Mouse (Mus musculus): ENCODE data around the gene Ddi1. TPM values are rescaled to one million over a fixed set of nuclear protein-coding genes. Genes with fewer than 3 reads are reported as not detected.
A peak's percentile ranks its signal among the peaks of the same experiment; 100 is the strongest.

The Ddi1 gene
- 0.03 and 0.11 TPM in 2 replicates for polyA plus RNA-seq (2014; fragmentation: Nextera tagmentation; extraction: Ambion mirVana)

DNA sequence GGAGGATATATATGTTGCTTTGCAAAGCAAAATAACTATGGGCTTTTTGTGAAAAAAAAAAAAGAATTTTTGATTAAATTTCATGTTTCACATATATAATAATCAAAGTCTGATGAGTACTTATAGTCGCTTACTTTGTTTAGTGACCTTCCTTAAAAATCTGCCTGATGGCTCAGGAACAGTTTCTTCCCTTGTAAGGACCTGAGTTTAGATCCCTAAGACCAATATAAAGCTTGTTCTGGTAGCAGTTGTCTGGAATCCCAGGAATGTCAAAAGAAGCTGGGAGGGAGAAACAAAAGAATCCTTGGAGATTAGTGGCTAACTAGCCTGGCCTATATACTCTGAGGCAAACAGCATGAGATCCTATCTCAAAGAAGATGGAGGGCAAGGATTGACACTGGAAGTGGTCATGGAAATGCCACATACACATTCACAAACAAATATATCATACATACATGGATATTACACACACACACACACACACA is at the start of gene Ddi1:
Gene Ddi1 (minus strand): TSS at position 51 of the 485 bp plus-strand sequence.
- Histone ChIP-seq H3K27ac (ENCODE audit: low read depth, low read length) (no peak within 1 kb of the TSS), H3K36me3 (ENCODE audit: control insufficient read depth, insufficient read depth, low read length) (no peaks in the 10 kb centered on the region), H3K4me3 (ENCODE audit: low read depth, low read length) (no peak within 1 kb of the TSS), H3K4me1 (replicated peaks; ENCODE audit: control insufficient read depth, insufficient read depth, low read length) (no peaks in the 10 kb centered on the region), H3K9ac (ENCODE audit: low read depth, low read length) (no peak within 1 kb of the TSS), H3K9me3 (ENCODE audit: control insufficient read depth, low read length) (no peaks in the 10 kb centered on the region), H3K27me3 (replicated peaks; ENCODE audit: control insufficient read depth, insufficient read depth, low read length) (no peaks in the 10 kb centered on the region), H3K4me2 (no peak within 1 kb of the TSS)
- WGBS, result 66% methylated on average over 1 of the region's 1 CpGs
- ATAC-seq (replicated peaks; ENCODE audit: low FRiP score) (no peak), DNase-seq (ENCODE audit: low spot score) (no peak)

DNA sequence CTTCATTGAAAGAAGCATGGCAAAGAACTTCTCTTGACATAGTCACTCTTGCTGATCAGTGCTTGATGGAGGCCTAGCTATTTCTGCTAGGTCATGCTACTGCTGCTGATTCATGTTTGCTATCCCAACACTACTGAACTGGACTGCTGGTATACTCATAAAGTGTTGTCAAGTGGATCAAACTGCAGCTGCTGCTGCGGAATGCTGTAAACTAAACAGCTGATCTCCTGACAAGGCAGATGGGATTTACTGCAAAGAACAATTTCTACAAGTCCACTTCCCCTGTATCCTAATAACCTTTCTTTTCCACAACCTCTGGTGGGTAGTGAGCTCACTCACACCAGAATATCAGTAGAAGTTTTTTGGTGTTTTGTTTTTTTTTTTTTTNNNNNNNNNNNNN is 47.5 kb upstream of the Ddi1 start:
- DNase-seq (ENCODE audit: low spot score), result no peak
- H3K4me1 ChIP-seq (replicated peaks; ENCODE audit: control insufficient read depth, insufficient read depth, low read length), result no peaks in the 10 kb centered on the region
- H3K4me2 ChIP-seq, result no peak overlapping the region
- H3K27ac ChIP-seq (ENCODE audit: low read depth, low read length), result no peak overlapping the region
- 86% methylated on average over 1 of the region's 1 CpGs for WGBS
- no peaks in the 10 kb centered on the region for H3K27me3 ChIP-seq (replicated peaks; ENCODE audit: control insufficient read depth, insufficient read depth, low read length)
- no peak overlapping the region for H3K4me3 ChIP-seq (ENCODE audit: low read depth, low read length)
- H3K9ac ChIP-seq (ENCODE audit: low read depth, low read length), result no peak overlapping the region
- no peaks in the 10 kb centered on the region for H3K36me3 ChIP-seq (ENCODE audit: control insufficient read depth, insufficient read depth, low read length)
- H3K9me3 ChIP-seq (ENCODE audit: control insufficient read depth, low read length), result no peaks in the 10 kb centered on the region
- no peak for ATAC-seq (replicated peaks; ENCODE audit: low FRiP score)

DNA sequence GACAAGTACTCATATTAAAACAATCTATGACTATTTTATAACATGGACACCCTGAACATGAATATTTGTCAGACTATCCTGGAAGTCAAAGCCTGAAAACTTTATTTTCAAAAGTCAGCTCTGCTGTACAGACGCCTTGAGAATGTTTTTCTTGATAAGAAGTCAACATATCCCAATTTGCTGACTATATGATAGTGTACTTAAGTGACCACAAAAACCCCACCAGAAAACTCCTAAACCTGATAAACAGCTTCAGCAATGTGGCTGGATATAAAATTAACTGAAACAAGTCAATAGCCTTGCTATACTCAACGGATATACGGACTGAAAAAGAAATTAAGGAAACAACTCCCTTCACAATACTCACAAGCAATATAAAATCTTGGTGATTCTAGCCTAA is 36.2 kb upstream of the Ddi1 start:
- no peaks in the 10 kb centered on the region for H3K27me3 ChIP-seq (replicated peaks; ENCODE audit: control insufficient read depth, insufficient read depth, low read length)
- no peak overlapping the region for H3K4me3 ChIP-seq (ENCODE audit: low read depth, low read length)
- no peaks in the 10 kb centered on the region for H3K4me1 ChIP-seq (replicated peaks; ENCODE audit: control insufficient read depth, insufficient read depth, low read length)
- H3K9ac ChIP-seq (ENCODE audit: low read depth, low read length), result no peak overlapping the region
- H3K27ac ChIP-seq (ENCODE audit: low read depth, low read length), result no peak overlapping the region
- ATAC-seq (replicated peaks; ENCODE audit: low FRiP score), result peak; percentile 75
- H3K4me2 ChIP-seq, result no peak overlapping the region
- H3K9me3 ChIP-seq (ENCODE audit: control insufficient read depth, low read length), result no peaks in the 10 kb centered on the region
- WGBS, result 52% methylated on average over 3 of the region's 3 CpGs
- no peaks in the 10 kb centered on the region for H3K36me3 ChIP-seq (ENCODE audit: control insufficient read depth, insufficient read depth, low read length)
- no peak for DNase-seq (ENCODE audit: low spot score)

DNA sequence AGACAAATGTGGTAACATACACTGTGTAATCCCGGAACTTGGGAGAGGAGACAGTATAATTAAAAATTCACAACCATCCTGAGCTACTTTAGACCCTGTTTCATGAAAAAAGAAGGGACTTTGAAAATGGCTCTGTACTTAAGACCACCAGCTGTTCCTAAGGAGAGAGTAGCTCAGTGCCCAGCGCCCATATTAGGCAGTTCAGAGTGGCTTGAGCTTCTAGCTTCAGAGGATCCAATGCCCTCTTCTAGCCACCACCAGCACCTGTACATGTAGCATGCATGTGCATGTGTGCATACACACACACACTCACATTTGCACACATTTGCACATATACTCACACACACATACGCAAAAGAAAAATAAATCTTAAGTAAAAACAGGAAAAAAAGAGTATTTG is 34.9 kb upstream of the Ddi1 start:
- ATAC-seq (replicated peaks; ENCODE audit: low FRiP score) (no peak), DNase-seq (ENCODE audit: low spot score) (no peak)
- 87% methylated on average over 3 of the region's 3 CpGs for WGBS

DNA sequence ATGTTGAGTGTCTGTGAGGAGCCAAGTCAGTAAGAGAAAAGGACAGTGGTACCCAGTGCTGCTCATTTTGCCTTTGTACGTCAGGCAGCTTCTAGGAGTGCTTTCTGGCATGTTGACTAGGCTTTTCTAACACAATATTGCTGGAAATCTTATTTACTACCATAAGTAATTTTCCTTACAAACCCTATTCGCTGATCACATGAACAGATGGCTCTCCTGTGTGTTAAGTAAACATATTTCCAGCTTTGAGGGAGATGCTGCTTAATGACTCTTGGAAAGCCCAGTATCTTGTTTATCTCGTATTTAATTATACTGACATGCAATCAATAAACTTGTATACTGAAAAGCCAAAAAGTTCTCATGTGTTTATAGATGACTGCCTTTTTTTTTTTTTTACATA is 32.4 kb upstream of the Ddi1 start:
- DNase-seq (ENCODE audit: low spot score) (no peak), ATAC-seq (replicated peaks; ENCODE audit: low FRiP score) (no peak)
- Histone ChIP-seq H3K4me3 (ENCODE audit: low read depth, low read length) (no peak overlapping the region), H3K27ac (ENCODE audit: low read depth, low read length) (no peak overlapping the region), H3K27me3 (replicated peaks; ENCODE audit: control insufficient read depth, insufficient read depth, low read length) (no peaks in the 10 kb centered on the region), H3K9ac (ENCODE audit: low read depth, low read length) (no peak overlapping the region), H3K4me2 (no peak overlapping the region), H3K4me1 (replicated peaks; ENCODE audit: control insufficient read depth, insufficient read depth, low read length) (no peaks in the 10 kb centered on the region), H3K9me3 (ENCODE audit: control insufficient read depth, low read length) (no peaks in the 10 kb centered on the region), H3K36me3 (ENCODE audit: control insufficient read depth, insufficient read depth, low read length) (no peaks in the 10 kb centered on the region)
- WGBS, result 80% methylated on average over 3 of the region's 3 CpGs

More for the DNA sequence above, 34.9 kb upstream of the Ddi1 start:
- no peaks in the 10 kb centered on the region for H3K36me3 ChIP-seq (ENCODE audit: control insufficient read depth, insufficient read depth, low read length)
- no peak overlapping the region for H3K27ac ChIP-seq (ENCODE audit: low read depth, low read length)
- no peaks in the 10 kb centered on the region for H3K4me1 ChIP-seq (replicated peaks; ENCODE audit: control insufficient read depth, insufficient read depth, low read length)
- no peaks in the 10 kb centered on the region for H3K9me3 ChIP-seq (ENCODE audit: control insufficient read depth, low read length)
- no peak overlapping the region for H3K9ac ChIP-seq (ENCODE audit: low read depth, low read length)
- no peak overlapping the region for H3K4me2 ChIP-seq
- H3K4me3 ChIP-seq (ENCODE audit: low read depth, low read length), result no peak overlapping the region
- no peaks in the 10 kb centered on the region for H3K27me3 ChIP-seq (replicated peaks; ENCODE audit: control insufficient read depth, insufficient read depth, low read length)

DNA sequence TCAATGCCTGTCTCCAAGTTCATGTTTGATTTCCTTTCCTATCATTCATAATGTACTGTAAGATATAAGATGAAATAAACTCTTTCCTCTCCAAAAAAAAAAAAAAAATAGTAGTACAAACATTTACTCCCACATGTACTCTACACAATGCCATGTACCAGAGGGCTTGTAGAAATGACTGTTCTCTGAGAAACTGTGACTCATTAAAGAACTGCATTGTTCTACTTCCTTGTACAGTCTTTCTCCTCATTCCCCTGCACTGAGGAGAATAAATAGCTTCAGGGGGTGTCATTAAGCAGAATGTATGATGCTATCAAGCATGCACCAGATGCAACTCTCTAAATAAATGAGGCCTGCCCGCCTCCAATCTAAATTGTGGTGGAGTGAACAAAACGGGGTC is 28.9 kb upstream of the Ddi1 start:
- Histone ChIP-seq H3K9ac (ENCODE audit: low read depth, low read length) (no peak overlapping the region), H3K4me2 (no peak overlapping the region), H3K36me3 (ENCODE audit: control insufficient read depth, insufficient read depth, low read length) (no peaks in the 10 kb centered on the region), H3K4me1 (replicated peaks; ENCODE audit: control insufficient read depth, insufficient read depth, low read length) (no peaks in the 10 kb centered on the region), H3K4me3 (ENCODE audit: low read depth, low read length) (no peak overlapping the region), H3K9me3 (ENCODE audit: control insufficient read depth, low read length) (no peaks in the 10 kb centered on the region), H3K27ac (ENCODE audit: low read depth, low read length) (no peak overlapping the region), H3K27me3 (replicated peaks; ENCODE audit: control insufficient read depth, insufficient read depth, low read length) (no peaks in the 10 kb centered on the region)
- WGBS, result 74% methylated on average over 2 of the region's 2 CpGs
- no peak for ATAC-seq (replicated peaks; ENCODE audit: low FRiP score)
- DNase-seq (ENCODE audit: low spot score), result no peak

DNA sequence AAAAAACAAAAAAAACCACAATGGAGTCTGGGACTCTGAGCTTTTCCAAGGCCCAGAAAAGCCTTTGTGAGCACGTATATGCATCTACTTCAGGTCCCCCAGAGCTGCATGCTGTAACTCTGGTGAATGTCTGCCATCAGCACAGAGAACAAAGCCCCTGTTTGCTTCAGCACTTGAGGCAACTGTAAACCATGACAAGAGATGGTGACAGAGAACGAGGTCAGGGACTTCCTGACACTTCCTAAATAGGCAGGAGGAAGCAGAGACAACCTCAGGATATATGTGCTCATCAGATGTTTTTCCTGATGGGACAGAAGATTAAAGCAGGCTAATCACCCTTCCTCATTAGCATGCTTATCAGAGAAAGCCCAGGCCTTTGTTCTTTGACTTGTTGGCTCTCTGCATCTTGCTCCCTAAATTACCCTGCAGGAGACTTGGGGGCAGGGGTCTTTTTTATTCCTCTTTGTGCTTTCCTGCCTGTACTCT is 19.6 kb upstream of the Ddi1 start:
- H3K36me3 ChIP-seq (ENCODE audit: control insufficient read depth, insufficient read depth, low read length), result no peaks in the 10 kb centered on the region
- H3K27me3 ChIP-seq (replicated peaks; ENCODE audit: control insufficient read depth, insufficient read depth, low read length), result no peaks in the 10 kb centered on the region
- no peak for ATAC-seq (replicated peaks; ENCODE audit: low FRiP score)
- no peak overlapping the region for H3K4me2 ChIP-seq
- no peak overlapping the region for H3K4me3 ChIP-seq (ENCODE audit: low read depth, low read length)
- H3K9me3 ChIP-seq (ENCODE audit: control insufficient read depth, low read length), result no peaks in the 10 kb centered on the region
- no peak overlapping the region for H3K9ac ChIP-seq (ENCODE audit: low read depth, low read length)
- 9% methylated on average over 2 of the region's 2 CpGs for WGBS
- DNase-seq (ENCODE audit: low spot score), result no peak
- no peaks in the 10 kb centered on the region for H3K4me1 ChIP-seq (replicated peaks; ENCODE audit: control insufficient read depth, insufficient read depth, low read length)
- no peak overlapping the region for H3K27ac ChIP-seq (ENCODE audit: low read depth, low read length)

DNA sequence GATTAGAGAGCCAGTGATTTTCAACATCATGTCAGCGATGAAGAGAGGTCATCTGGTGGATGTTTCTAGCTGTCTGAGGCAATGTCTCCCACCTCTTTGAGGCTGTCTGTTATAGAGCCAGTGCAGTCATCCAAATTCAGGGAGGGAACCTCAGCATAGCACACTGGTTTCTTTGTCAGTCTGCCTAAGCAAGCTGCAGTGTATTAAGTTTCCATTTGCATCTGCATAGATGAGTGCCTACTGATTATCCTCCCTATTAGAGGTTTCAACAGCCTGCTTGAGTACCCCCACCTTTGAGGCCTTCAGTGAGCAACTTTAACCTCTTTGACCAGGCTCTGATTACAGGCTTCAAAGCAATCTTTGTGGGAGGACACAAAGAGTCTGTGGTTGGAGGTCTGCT is 17.1 kb upstream of the Ddi1 start:
- DNase-seq (ENCODE audit: low spot score) (no peak), ATAC-seq (replicated peaks; ENCODE audit: low FRiP score) (no peak)
- Histone ChIP-seq H3K9ac (ENCODE audit: low read depth, low read length) (no peak overlapping the region), H3K4me2 (no peak overlapping the region), H3K36me3 (ENCODE audit: control insufficient read depth, insufficient read depth, low read length) (no peaks in the 10 kb centered on the region), H3K4me1 (replicated peaks; ENCODE audit: control insufficient read depth, insufficient read depth, low read length) (no peaks in the 10 kb centered on the region), H3K4me3 (ENCODE audit: low read depth, low read length) (no peak overlapping the region), H3K27me3 (replicated peaks; ENCODE audit: control insufficient read depth, insufficient read depth, low read length) (no peaks in the 10 kb centered on the region), H3K27ac (ENCODE audit: low read depth, low read length) (no peak overlapping the region), H3K9me3 (ENCODE audit: control insufficient read depth, low read length) (no peaks in the 10 kb centered on the region)
- 77% methylated on average over 1 of the region's 1 CpGs for WGBS

DNA sequence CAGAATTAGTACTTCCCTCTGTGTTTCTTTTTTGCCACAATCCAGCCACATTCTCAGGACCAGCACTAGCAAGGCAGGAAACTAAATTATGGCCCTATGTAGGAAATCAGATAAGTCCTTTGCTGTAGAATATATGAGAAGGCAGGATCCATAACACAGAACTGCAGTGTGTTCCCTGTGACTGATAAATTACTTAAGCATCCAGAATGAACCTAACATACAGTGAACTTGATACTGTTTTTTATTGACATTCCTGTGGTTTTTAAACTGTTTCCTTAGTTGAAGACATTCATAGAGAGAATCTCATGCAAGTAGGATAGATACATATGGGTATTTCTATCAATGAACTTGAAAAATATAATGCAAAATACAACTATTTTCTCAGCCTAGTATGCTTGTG is 7.9 kb upstream of the Ddi1 start:
- no peak overlapping the region for H3K9ac ChIP-seq (ENCODE audit: low read depth, low read length)
- DNase-seq (ENCODE audit: low spot score), result no peak
- no peak overlapping the region for H3K4me3 ChIP-seq (ENCODE audit: low read depth, low read length)
- H3K27ac ChIP-seq (ENCODE audit: low read depth, low read length), result no peak overlapping the region
- no peaks in the 10 kb centered on the region for H3K4me1 ChIP-seq (replicated peaks; ENCODE audit: control insufficient read depth, insufficient read depth, low read length)
- H3K36me3 ChIP-seq (ENCODE audit: control insufficient read depth, insufficient read depth, low read length), result no peaks in the 10 kb centered on the region
- H3K4me2 ChIP-seq, result no peak overlapping the region
- no peaks in the 10 kb centered on the region for H3K27me3 ChIP-seq (replicated peaks; ENCODE audit: control insufficient read depth, insufficient read depth, low read length)
- H3K9me3 ChIP-seq (ENCODE audit: control insufficient read depth, low read length), result no peaks in the 10 kb centered on the region
- no peak for ATAC-seq (replicated peaks; ENCODE audit: low FRiP score)

Data from liver, embryonic 11.5 days (tissue).